Mouse (Mus musculus): ENCODE data around the gene Arid4b. TPM values are rescaled to one million over a fixed set of nuclear protein-coding genes. Genes with fewer than 3 reads are reported as not detected.
A peak's percentile ranks its signal among the peaks of the same experiment; 100 is the strongest.

Arid4b gene
- polyA plus RNA-seq, 1 experiment from 2014 or later = 104 TPM

DNA sequence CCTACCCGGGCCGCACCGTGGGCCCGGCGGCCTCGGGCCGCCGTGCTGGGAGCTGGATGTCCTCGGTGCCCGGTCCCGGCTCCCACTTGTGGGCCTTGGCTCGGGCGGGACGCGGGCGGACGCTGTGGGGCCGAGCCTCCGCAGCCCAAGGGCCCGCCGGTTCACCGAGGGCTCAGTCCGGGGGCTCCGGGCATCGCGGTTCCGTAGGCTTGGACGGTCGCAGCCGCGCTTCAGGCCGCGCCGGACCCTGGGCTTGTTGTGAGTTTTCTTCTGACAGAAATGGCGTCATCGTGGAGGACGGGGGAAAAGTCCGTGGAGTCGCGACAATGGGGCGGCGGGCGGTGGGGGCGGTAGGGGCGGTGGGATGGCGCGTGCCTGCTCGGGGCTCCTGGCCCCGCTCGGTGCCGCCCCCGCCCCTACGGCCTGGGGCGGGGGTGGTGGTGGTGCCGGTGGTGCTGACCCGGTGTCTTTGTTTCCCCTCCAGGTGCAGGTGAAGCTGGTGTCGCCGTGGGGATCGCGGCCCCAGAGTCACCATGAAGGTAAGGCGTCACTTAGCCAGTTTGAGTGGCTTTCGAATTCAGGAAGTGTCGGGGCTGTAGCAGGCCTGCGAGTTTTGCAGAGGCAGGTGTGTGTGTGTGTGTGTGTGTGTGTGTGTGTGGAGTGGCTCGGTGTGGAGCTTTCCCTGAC, 1.5 kb downstream of the Arid4b start:
- Histone ChIP-seq H3K4me1 (peaks cover 24% of the 10 kb centered on the region), H3K27me3 (no peaks in the 10 kb centered on the region), H3K4me2 (replicated peaks) (peak overlapping the region; percentile 77), H3K36me3 (no peaks in the 10 kb centered on the region), H3K9ac (replicated peaks) (peak overlapping the region; percentile 100), H3K4me3 (peak overlapping the region; percentile 100), H3K27ac (replicated peaks) (peak overlapping the region; percentile 98), H3K9me3 (no peaks in the 10 kb centered on the region)
- peak; percentile 0 for ATAC-seq (ENCODE audit: low FRiP score, low read depth)
- under 1% methylated on average over 65 of the region's 65 CpGs for WGBS

DNA sequence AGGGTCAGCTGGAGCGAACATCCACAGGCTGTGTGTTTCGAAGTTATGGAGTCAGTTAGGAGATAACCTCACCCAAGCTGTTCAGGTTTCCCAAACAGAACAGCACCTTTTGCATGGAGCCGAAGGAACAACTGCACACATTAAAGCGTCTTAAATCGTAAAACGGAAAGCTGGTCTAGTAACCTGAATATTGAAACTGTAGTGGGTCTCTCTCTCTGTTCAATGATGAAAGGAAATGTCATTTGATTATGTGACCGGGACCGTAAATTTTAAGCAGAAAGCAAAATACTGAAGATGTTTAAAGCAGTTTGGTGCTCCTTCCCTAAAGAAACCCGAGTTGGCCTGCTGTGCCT, 2.0 kb downstream of the Arid4b start:
- WGBS = 34% methylated on average over 9 of the region's 9 CpGs
- peak overlapping the region; percentile 98; the same call in 1 of the 2 replicates for H3K27ac ChIP-seq (replicated peaks)
- H3K4me3 ChIP-seq = peak overlapping the region; percentile 100
- peak overlapping the region; percentile 77 for H3K4me2 ChIP-seq (replicated peaks)
- no peaks in the 10 kb centered on the region for H3K36me3 ChIP-seq
- H3K9ac ChIP-seq (replicated peaks) = peak overlapping the region; percentile 100
- H3K4me1 ChIP-seq = peaks cover 24% of the 10 kb centered on the region
- H3K27me3 ChIP-seq = no peaks in the 10 kb centered on the region
- no peak for ATAC-seq (ENCODE audit: low FRiP score, low read depth)
- H3K9me3 ChIP-seq = no peaks in the 10 kb centered on the region

DNA sequence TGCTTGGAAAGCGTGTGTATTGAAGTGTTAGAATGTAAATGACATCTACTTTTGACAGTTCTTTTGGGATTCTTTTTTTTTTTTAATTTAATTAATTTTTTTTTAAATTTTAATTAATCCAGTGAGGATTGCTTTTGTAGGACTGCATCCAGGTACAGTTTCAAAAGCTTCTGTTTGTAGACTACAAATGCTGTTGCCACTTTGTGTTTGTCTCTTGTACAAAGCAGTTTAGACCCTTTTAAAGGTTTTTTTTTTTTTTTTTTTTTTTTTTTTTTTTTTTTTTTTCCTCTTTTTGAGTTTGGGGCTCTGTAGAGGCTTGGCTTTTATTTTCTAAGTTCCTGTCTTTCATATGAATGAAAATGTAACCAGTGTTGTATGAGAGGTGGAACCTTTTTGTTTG, 2.7 kb downstream of the Arid4b start:
- H3K4me1 ChIP-seq = peaks cover 23% of the 10 kb centered on the region
- no peak overlapping the region for H3K9ac ChIP-seq (replicated peaks)
- H3K4me2 ChIP-seq (replicated peaks) = no peak overlapping the region
- H3K27me3 ChIP-seq = no peaks in the 10 kb centered on the region
- 75% methylated on average over 1 of the region's 1 CpGs for WGBS
- H3K4me3 ChIP-seq = no peak overlapping the region
- H3K9me3 ChIP-seq = no peaks in the 10 kb centered on the region
- H3K27ac ChIP-seq (replicated peaks) = no peak overlapping the region
- no peak for ATAC-seq (ENCODE audit: low FRiP score, low read depth)
- no peaks in the 10 kb centered on the region for H3K36me3 ChIP-seq

DNA sequence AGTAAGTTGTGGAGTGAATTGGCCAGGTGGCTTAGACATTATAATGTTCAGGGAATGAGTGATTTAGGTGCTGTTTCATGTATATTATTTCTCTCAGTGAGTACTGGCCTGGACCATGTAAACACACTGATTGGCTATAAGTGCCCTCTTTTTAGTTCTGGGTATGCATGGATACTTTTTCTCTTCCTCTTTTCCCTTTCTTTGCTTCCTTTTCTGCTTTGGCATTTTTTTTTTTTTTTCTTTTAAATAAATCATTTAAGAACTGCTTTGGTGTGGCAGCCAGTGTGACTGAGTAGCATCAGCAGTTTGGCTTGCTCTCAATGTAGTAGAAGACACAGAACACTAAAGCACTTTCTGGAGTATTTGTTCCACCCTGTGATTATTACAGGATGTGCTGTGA, 5.0 kb downstream of the Arid4b start:
- no peaks in the 10 kb centered on the region for H3K36me3 ChIP-seq

DNA sequence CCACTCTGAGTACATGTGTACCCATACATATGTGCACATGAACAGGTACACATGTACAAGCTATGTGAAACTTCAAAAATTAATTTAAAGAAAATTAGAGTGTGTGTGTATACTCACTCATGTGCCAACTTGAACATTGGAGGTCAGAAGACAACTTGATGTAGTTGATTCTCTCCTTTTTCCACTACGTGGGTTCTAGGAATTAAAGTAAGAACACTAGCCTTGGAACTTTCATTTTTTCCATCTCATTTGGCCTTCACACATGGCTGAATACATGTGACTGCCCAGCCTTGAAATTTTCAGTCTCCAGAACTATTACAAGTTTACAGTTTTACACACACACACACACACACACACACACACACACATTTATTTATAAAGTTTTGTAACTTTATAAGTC, 6.3 kb downstream of the Arid4b start:
- Histone ChIP-seq H3K27me3 (no peaks in the 10 kb centered on the region), H3K4me2 (replicated peaks) (no peak overlapping the region), H3K4me3 (no peak overlapping the region), H3K4me1 (peaks cover 12% of the 10 kb centered on the region), H3K9ac (replicated peaks) (no peak overlapping the region), H3K36me3 (no peaks in the 10 kb centered on the region), H3K9me3 (no peaks in the 10 kb centered on the region), H3K27ac (replicated peaks) (no peak overlapping the region)
- WGBS = 92% methylated on average over 1 of the region's 1 CpGs
- no peak for ATAC-seq (ENCODE audit: low FRiP score, low read depth)

More for the DNA sequence above, 5.0 kb downstream of the Arid4b start:
- no peaks in the 10 kb centered on the region for H3K9me3 ChIP-seq
- H3K27me3 ChIP-seq = no peaks in the 10 kb centered on the region
- H3K4me1 ChIP-seq = peaks cover 12% of the 10 kb centered on the region
- no peak for ATAC-seq (ENCODE audit: low FRiP score, low read depth)
- no peak overlapping the region for H3K4me3 ChIP-seq
- H3K27ac ChIP-seq (replicated peaks) = no peak overlapping the region
- no peak overlapping the region for H3K9ac ChIP-seq (replicated peaks)
- H3K4me2 ChIP-seq (replicated peaks) = no peak overlapping the region

DNA sequence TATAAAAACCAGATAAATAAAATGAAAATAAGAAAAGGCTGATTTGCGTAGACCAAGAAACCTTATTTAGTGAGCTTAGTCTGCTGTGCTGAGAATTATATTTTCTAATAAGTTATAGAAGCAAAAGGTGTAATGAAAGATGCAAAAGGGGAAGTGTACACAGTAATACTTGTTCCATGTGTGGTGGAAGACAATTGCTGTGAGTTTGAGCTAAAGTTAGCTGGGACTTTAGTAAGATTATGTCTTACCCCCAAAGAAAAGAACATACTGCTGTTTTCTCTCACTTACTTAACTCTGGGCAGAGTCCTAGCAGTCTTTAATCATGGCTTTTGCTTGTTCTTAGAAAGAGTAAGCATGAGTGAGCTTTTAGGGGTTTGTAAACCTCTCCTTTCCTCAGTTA, 11.3 kb downstream of the Arid4b start:
- Histone ChIP-seq H3K9me3 (peaks cover 5% of the 10 kb centered on the region; the same call in 1 of the 2 replicates), H3K27ac (replicated peaks) (no peak overlapping the region), H3K36me3 (peaks cover 11% of the 10 kb centered on the region; the same call in 1 of the 2 replicates), H3K4me1 (no peaks in the 10 kb centered on the region), H3K4me3 (no peak overlapping the region), H3K4me2 (replicated peaks) (no peak overlapping the region), H3K9ac (replicated peaks) (no peak overlapping the region), H3K27me3 (no peaks in the 10 kb centered on the region)
- ATAC-seq (ENCODE audit: low FRiP score, low read depth) = no peak
- 100% methylated on average over 1 of the region's 1 CpGs for WGBS

DNA sequence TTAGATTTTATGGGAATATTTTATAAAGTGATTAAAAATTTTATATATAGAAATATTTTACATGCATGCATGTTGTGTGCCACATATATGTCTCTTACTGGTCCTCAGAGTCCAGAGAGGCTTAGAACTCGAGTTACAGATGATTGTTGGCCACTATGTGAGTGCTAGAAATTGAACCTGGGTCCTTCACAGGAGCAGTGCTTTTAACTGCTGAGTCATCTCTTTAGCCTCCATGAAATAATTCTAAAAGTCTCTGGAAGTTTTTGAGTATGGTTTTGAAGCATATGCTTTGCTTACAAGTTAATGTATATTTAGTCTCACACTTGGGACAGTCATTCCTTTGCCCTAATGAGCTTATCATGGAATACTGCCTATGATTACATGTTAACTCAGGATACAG, 12.3 kb downstream of the Arid4b start:
- Histone ChIP-seq H3K9ac (replicated peaks) (no peak overlapping the region), H3K27ac (replicated peaks) (no peak overlapping the region), H3K9me3 (peaks cover 6% of the 10 kb centered on the region; the same call in 1 of the 2 replicates), H3K4me2 (replicated peaks) (no peak overlapping the region), H3K27me3 (no peaks in the 10 kb centered on the region), H3K36me3 (peaks cover 11% of the 10 kb centered on the region; the same call in 1 of the 2 replicates), H3K4me3 (no peak overlapping the region), H3K4me1 (no peaks in the 10 kb centered on the region)
- 88% methylated on average over 1 of the region's 1 CpGs for WGBS
- ATAC-seq (ENCODE audit: low FRiP score, low read depth) = no peak

DNA sequence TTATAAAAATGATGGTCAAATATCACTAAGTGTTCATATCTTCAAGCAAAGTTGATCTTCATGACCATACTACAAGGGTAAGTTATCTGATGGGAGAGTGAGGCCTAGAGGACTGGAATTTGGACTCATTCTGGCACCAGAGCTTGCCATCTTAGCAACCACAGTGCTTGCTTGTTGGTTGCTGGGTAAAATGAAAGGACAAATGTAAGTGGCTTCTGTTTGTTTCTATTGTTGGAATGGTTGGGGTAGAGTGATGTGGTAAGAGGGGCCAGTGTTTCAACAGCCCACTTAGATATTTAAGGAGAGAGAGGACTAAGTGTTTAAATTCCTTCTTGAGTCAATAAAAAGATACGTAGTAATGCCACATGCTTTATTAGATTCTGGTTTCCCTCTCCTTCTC, 25.6 kb downstream of the Arid4b start:
- no peak for ATAC-seq (ENCODE audit: low FRiP score, low read depth)
- H3K36me3 ChIP-seq = no peaks in the 10 kb centered on the region
- no peak overlapping the region for H3K4me3 ChIP-seq
- no peak overlapping the region for H3K4me2 ChIP-seq (replicated peaks)
- WGBS = 96% methylated on average over 1 of the region's 1 CpGs
- no peak overlapping the region for H3K27ac ChIP-seq (replicated peaks)
- no peaks in the 10 kb centered on the region for H3K4me1 ChIP-seq
- no peak overlapping the region for H3K9ac ChIP-seq (replicated peaks)
- H3K9me3 ChIP-seq = 0 out of 2 replicates have a peak, but pooled peaks cover 3% of the 10 kb centered on the region
- no peaks in the 10 kb centered on the region for H3K27me3 ChIP-seq

DNA sequence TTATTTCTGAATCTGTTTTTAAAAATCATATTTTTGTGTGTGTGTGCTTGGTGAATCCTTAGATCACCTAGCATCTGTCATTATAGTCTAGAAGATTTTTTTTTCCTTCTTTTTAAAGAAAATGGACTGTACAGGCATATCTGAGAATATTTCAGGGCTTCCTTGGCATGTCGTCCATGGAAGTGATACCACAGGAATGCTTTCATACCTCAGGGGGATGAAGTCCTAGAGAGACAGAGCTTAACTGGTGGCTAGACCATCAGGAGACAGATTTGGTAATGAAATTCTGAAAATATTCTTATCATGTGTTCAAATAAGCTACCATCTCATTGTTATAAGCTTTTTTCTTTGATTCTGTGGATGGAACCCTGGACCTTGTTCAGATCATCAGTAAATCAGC, 40.0 kb downstream of the Arid4b start:
- H3K27me3 ChIP-seq = no peaks in the 10 kb centered on the region
- no peak for ATAC-seq (ENCODE audit: low FRiP score, low read depth)
- H3K4me2 ChIP-seq (replicated peaks) = no peak overlapping the region
- no peak overlapping the region for H3K27ac ChIP-seq (replicated peaks)
- H3K4me1 ChIP-seq = no peaks in the 10 kb centered on the region
- H3K4me3 ChIP-seq = no peak overlapping the region
- no peak overlapping the region for H3K9ac ChIP-seq (replicated peaks)
- H3K36me3 ChIP-seq = no peaks in the 10 kb centered on the region
- H3K9me3 ChIP-seq = no peaks in the 10 kb centered on the region
- 75% methylated on average over 1 of the region's 1 CpGs for WGBS

DNA sequence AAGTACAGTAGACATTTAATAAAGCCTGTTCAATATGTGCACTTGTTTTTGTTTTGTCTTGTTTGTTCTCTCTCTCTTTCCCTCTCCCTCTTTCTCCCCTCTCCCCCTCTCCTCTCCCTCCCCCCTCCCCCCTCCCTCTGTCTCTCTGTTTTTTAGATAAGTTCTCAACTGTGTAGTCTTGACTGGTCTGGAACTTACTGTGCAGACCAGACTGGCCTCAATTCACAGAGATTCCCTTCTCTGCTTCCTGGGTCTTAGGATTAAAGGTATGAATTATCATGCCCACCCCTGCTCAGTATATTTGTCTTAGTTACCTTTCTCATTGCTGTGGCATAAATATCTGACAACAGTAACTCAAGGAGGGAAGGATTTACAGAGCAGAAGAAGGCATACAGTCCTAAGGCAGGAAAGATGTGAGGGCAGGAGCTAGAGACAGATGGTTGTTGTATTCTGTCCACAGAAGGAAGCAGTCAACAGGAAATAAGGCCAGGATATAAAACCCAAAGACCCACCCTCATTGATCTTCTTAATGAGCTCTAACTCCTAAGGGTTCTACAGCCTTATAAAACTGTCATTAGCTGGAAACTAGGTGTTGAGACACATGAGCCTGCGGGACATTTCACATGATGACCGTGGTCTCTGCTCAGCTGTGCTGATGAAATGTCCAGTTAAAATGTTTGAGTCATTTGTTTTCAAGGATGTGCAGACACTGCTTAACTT, 47.3 kb downstream of the Arid4b start:
- Histone ChIP-seq H3K27ac (replicated peaks) (no peak overlapping the region), H3K4me2 (replicated peaks) (no peak overlapping the region), H3K9me3 (no peaks in the 10 kb centered on the region), H3K4me1 (peaks cover 6% of the 10 kb centered on the region; the same call in 1 of the 2 replicates), H3K9ac (replicated peaks) (no peak overlapping the region), H3K36me3 (no peaks in the 10 kb centered on the region), H3K4me3 (no peak overlapping the region), H3K27me3 (no peaks in the 10 kb centered on the region)
- no peak for ATAC-seq (ENCODE audit: low FRiP score, low read depth)
- 95% methylated on average over 2 of the region's 2 CpGs for WGBS

DNA sequence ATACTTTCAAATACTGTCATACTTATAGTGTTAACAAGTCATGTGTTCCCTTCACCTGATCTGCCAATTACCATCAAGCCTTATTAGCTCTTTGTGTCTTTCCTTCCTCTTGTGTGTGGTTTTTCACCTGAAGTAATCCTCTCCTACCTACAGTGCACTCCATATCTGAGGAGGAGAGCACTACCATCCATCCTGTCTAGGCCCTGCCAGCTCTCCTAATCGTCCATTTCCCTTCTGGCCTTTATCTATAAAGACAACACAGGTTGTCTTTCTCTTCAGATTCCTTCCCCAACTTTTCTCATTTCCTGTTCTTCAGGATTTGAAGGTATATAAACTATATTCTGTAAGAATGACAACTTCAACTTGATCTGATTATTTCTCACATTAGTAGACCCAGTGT, 48.1 kb downstream of the Arid4b start:
- Histone ChIP-seq H3K4me3 (no peak overlapping the region), H3K36me3 (no peaks in the 10 kb centered on the region), H3K9ac (replicated peaks) (no peak overlapping the region), H3K4me2 (replicated peaks) (no peak overlapping the region), H3K9me3 (no peaks in the 10 kb centered on the region), H3K4me1 (peaks cover 6% of the 10 kb centered on the region; the same call in 1 of the 2 replicates), H3K27me3 (no peaks in the 10 kb centered on the region), H3K27ac (replicated peaks) (no peak overlapping the region)
- 76% methylated on average over 1 of the region's 1 CpGs for WGBS
- ATAC-seq (ENCODE audit: low FRiP score, low read depth) = no peak

DNA sequence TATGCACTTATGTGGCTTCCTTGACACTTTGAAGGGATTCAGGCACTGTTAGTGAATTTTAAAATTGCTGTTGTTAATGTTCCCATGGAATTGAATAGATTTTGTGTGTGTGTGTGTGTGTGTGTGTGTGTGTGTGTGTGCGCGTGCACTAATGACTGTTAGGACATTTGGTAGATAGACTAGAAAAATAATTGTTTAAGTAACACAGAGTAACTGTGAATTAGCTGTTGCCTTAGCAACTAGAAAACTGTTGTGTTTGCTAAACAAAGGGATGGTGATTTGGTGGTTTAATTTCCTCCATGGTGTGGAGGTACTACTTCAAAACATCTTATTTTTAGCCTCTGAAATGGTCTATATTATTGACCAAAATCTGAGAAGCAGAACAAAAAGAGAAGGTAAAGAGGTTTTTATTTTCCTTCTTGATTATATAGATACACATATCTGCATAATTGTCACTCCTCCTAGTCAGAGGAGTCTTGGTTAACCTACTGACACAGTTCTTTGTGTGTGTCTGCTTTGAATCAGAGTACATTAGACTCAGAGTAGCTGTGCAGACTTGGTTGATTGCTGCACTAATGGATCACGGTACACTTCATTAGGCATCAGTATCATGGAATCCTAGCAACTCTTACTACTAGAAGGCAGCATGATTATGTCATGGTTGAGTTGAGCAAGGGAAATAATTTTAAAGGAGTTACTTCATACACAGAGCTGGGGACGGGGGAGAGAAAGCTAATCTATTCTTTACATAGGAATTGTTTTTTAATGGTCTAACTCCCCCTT, 50.9 kb downstream of the Arid4b start:
- ATAC-seq (ENCODE audit: low FRiP score, low read depth) = peak; percentile 62
- Histone ChIP-seq H3K9me3 (no peaks in the 10 kb centered on the region), H3K36me3 (no peaks in the 10 kb centered on the region), H3K27ac (replicated peaks) (no peak overlapping the region), H3K4me3 (no peak overlapping the region), H3K4me1 (peaks cover 6% of the 10 kb centered on the region; the same call in 1 of the 2 replicates), H3K27me3 (no peaks in the 10 kb centered on the region), H3K4me2 (replicated peaks) (no peak overlapping the region), H3K9ac (replicated peaks) (no peak overlapping the region)
- WGBS = 84% methylated on average over 4 of the region's 4 CpGs
